Mouse (Mus musculus): ENCODE data around the gene Crlf1. TPM values are rescaled to one million over a fixed set of nuclear protein-coding genes. Genes with fewer than 3 reads are reported as not detected.
A peak's percentile ranks its signal among the peaks of the same experiment; 100 is the strongest.

Crlf1 gene
- polyA plus RNA-seq, 1 experiment from 2014 or later = 3.8 TPM

- ATAC-seq (replicated peaks; ENCODE audit: low FRiP score) = peak; percentile 85
- peak overlapping the region; percentile 66 for H3K9ac ChIP-seq (ENCODE audit: low read depth, low read length)
- peak overlapping the region; percentile 82 for H3K4me2 ChIP-seq
- H3K36me3 ChIP-seq (ENCODE audit: control insufficient read depth, insufficient read depth, low read length) = 0 out of 2 replicates have a peak, but pooled peaks cover 4% of the 10 kb centered on the region
- peak overlapping the region; percentile 40 for H3K4me3 ChIP-seq (ENCODE audit: low read depth, low read length)
- WGBS = 6% methylated on average over 39 of the region's 39 CpGs
- no peaks in the 10 kb centered on the region for H3K9me3 ChIP-seq (ENCODE audit: control insufficient read depth, low read length)
- peak; percentile 61 for DNase-seq (ENCODE audit: low spot score)
- H3K4me1 ChIP-seq (replicated peaks; ENCODE audit: control insufficient read depth, insufficient read depth, low read length) = peaks cover 42% of the 10 kb centered on the region
- peak overlapping the region; percentile 80 for H3K27ac ChIP-seq (ENCODE audit: low read depth, low read length)
- peaks cover 76% of the 10 kb centered on the region for H3K27me3 ChIP-seq (replicated peaks; ENCODE audit: control insufficient read depth, insufficient read depth, low read length)
Measured at GRCm38 (mm10) chr8:70500386-70501301, 7.7 kb downstream of the Crlf1 start.

- Histone ChIP-seq H3K27ac (ENCODE audit: low read depth, low read length) (no peak overlapping the region), H3K36me3 (ENCODE audit: control insufficient read depth, insufficient read depth, low read length) (0 out of 2 replicates have a peak, but pooled peaks cover 4% of the 10 kb centered on the region), H3K4me1 (replicated peaks; ENCODE audit: control insufficient read depth, insufficient read depth, low read length) (peaks cover 46% of the 10 kb centered on the region), H3K4me2 (peak overlapping the region; percentile 82), H3K27me3 (replicated peaks; ENCODE audit: control insufficient read depth, insufficient read depth, low read length) (peaks cover 63% of the 10 kb centered on the region), H3K9ac (ENCODE audit: low read depth, low read length) (peak overlapping the region; percentile 37), H3K9me3 (ENCODE audit: control insufficient read depth, low read length) (no peaks in the 10 kb centered on the region), H3K4me3 (ENCODE audit: low read depth, low read length) (peak overlapping the region; percentile 30)
- DNase-seq (ENCODE audit: low spot score) (peak; percentile 52), ATAC-seq (replicated peaks; ENCODE audit: low FRiP score) (no peak)
- WGBS = 17% methylated on average over 23 of the region's 23 CpGs
Measured at GRCm38 (mm10) chr8:70501820-70502529, 9.0 kb downstream of the Crlf1 start.

- 26% methylated on average over 12 of the region's 12 CpGs for WGBS
- Histone ChIP-seq H3K27me3 (replicated peaks; ENCODE audit: control insufficient read depth, insufficient read depth, low read length) (peaks cover 57% of the 10 kb centered on the region), H3K36me3 (ENCODE audit: control insufficient read depth, insufficient read depth, low read length) (peaks cover 4% of the 10 kb centered on the region), H3K9ac (ENCODE audit: low read depth, low read length) (no peak overlapping the region; the same call in 1 of the 2 replicates), H3K4me1 (replicated peaks; ENCODE audit: control insufficient read depth, insufficient read depth, low read length) (peaks cover 46% of the 10 kb centered on the region), H3K9me3 (ENCODE audit: control insufficient read depth, low read length) (no peaks in the 10 kb centered on the region), H3K4me3 (ENCODE audit: low read depth, low read length) (peak overlapping the region; percentile 30; the same call in 1 of the 2 replicates), H3K27ac (ENCODE audit: low read depth, low read length) (no peak overlapping the region), H3K4me2 (peak overlapping the region; percentile 82)
- ATAC-seq (replicated peaks; ENCODE audit: low FRiP score) (no peak), DNase-seq (ENCODE audit: low spot score) (no peak)
Measured at GRCm38 (mm10) chr8:70502540-70502939, 9.6 kb downstream of the Crlf1 start.

- ATAC-seq (replicated peaks; ENCODE audit: low FRiP score) = no peak
- peaks cover 50% of the 10 kb centered on the region for H3K27me3 ChIP-seq (replicated peaks; ENCODE audit: control insufficient read depth, insufficient read depth, low read length)
- DNase-seq (ENCODE audit: low spot score) = peak; percentile 83
- no peak overlapping the region; the same call in 1 of the 2 replicates for H3K4me3 ChIP-seq (ENCODE audit: low read depth, low read length)
- WGBS = 17% methylated on average over 46 of the region's 46 CpGs
- no peak overlapping the region for H3K27ac ChIP-seq (ENCODE audit: low read depth, low read length)
- peaks cover 10% of the 10 kb centered on the region for H3K36me3 ChIP-seq (ENCODE audit: control insufficient read depth, insufficient read depth, low read length)
- no peaks in the 10 kb centered on the region for H3K9me3 ChIP-seq (ENCODE audit: control insufficient read depth, low read length)
- H3K4me2 ChIP-seq = peak overlapping the region; percentile 82
- no peak overlapping the region for H3K9ac ChIP-seq (ENCODE audit: low read depth, low read length)
- H3K4me1 ChIP-seq (replicated peaks; ENCODE audit: control insufficient read depth, insufficient read depth, low read length) = peaks cover 50% of the 10 kb centered on the region
Measured at GRCm38 (mm10) chr8:70503062-70503750, 10.2 kb downstream of the Crlf1 start.

GRCm38 (mm10) chr8:70504291-70504716, 11.3 kb downstream of the Crlf1 start:
- peaks cover 39% of the 10 kb centered on the region for H3K27me3 ChIP-seq (replicated peaks; ENCODE audit: control insufficient read depth, insufficient read depth, low read length)
- ATAC-seq (replicated peaks; ENCODE audit: low FRiP score) (no peak), DNase-seq (ENCODE audit: low spot score) (no peak)
- H3K4me1 ChIP-seq (replicated peaks; ENCODE audit: control insufficient read depth, insufficient read depth, low read length) = peaks cover 52% of the 10 kb centered on the region
- no peak overlapping the region for H3K27ac ChIP-seq (ENCODE audit: low read depth, low read length)
- H3K4me2 ChIP-seq = no peak overlapping the region
- WGBS = 77% methylated on average over 16 of the region's 16 CpGs
- peaks cover 20% of the 10 kb centered on the region for H3K36me3 ChIP-seq (ENCODE audit: control insufficient read depth, insufficient read depth, low read length)
- no peaks in the 10 kb centered on the region for H3K9me3 ChIP-seq (ENCODE audit: control insufficient read depth, low read length)
- no peak overlapping the region for H3K4me3 ChIP-seq (ENCODE audit: low read depth, low read length)
- H3K9ac ChIP-seq (ENCODE audit: low read depth, low read length) = no peak overlapping the region

- peaks cover 47% of the 10 kb centered on the region for H3K4me1 ChIP-seq (replicated peaks; ENCODE audit: control insufficient read depth, insufficient read depth, low read length)
- no peak for ATAC-seq (replicated peaks; ENCODE audit: low FRiP score)
- H3K4me2 ChIP-seq = no peak overlapping the region
- peak; percentile 75 for DNase-seq (ENCODE audit: low spot score)
- no peak overlapping the region for H3K27ac ChIP-seq (ENCODE audit: low read depth, low read length)
- H3K9me3 ChIP-seq (ENCODE audit: control insufficient read depth, low read length) = no peaks in the 10 kb centered on the region
- 69% methylated on average over 3 of the region's 3 CpGs for WGBS
- no peak overlapping the region for H3K4me3 ChIP-seq (ENCODE audit: low read depth, low read length)
- no peak overlapping the region for H3K9ac ChIP-seq (ENCODE audit: low read depth, low read length)
- peaks cover 20% of the 10 kb centered on the region for H3K36me3 ChIP-seq (ENCODE audit: control insufficient read depth, insufficient read depth, low read length)
- peaks cover 35% of the 10 kb centered on the region for H3K27me3 ChIP-seq (replicated peaks; ENCODE audit: control insufficient read depth, insufficient read depth, low read length)
Measured at GRCm38 (mm10) chr8:70504851-70505250, 11.9 kb downstream of the Crlf1 start.

- Histone ChIP-seq H3K9me3 (ENCODE audit: control insufficient read depth, low read length) (no peaks in the 10 kb centered on the region), H3K27ac (ENCODE audit: low read depth, low read length) (peak overlapping the region; percentile 95; the same call in 1 of the 2 replicates), H3K4me1 (replicated peaks; ENCODE audit: control insufficient read depth, insufficient read depth, low read length) (peaks cover 39% of the 10 kb centered on the region), H3K9ac (ENCODE audit: low read depth, low read length) (peak overlapping the region; percentile 91), H3K4me3 (ENCODE audit: low read depth, low read length) (peak overlapping the region; percentile 73), H3K36me3 (ENCODE audit: control insufficient read depth, insufficient read depth, low read length) (peaks cover 20% of the 10 kb centered on the region), H3K27me3 (replicated peaks; ENCODE audit: control insufficient read depth, insufficient read depth, low read length) (peaks cover 27% of the 10 kb centered on the region), H3K4me2 (peak overlapping the region; percentile 77)
- DNase-seq (ENCODE audit: low spot score) = no peak
- peak; percentile 26 for ATAC-seq (replicated peaks; ENCODE audit: low FRiP score)
- WGBS = 39% methylated on average over 32 of the region's 32 CpGs
Measured at GRCm38 (mm10) chr8:70505698-70506327, 12.9 kb downstream of the Crlf1 start.
